Mouse (Mus musculus) layer of hippocampus, adult 11-12 months (tissue): Measurements from ENCODE around the gene Mrps5.
A peak's percentile ranks its signal among the peaks of the same experiment; 100 is the strongest.

ENCODE experiments used
- DNase-seq: peaks from one replicate; pipeline ENCODE4 v3.0.0; 2022; ENCODE audit warnings: low spot score

Mrps5 gene

DNA sequence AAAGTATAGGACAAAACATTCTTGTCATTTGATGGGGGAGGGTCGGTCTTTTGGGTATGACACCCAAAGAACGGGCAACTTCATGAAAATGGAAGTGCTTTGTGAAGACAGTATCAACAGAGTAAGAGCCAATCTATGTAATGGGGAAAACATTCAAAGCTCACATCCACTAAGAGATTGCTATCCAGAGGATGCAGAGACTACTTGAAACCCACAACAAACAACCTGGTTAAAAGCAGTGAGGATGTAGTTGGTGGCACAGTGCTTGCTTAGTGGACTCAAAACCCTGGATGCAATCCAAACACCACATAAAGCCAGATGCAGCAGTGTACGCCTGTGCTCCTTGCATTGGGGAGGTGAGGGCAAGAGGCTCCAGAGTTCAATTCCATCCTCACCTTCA, 32.3 kb downstream of the Mrps5 start:
- DNase-seq = no peak

DNA sequence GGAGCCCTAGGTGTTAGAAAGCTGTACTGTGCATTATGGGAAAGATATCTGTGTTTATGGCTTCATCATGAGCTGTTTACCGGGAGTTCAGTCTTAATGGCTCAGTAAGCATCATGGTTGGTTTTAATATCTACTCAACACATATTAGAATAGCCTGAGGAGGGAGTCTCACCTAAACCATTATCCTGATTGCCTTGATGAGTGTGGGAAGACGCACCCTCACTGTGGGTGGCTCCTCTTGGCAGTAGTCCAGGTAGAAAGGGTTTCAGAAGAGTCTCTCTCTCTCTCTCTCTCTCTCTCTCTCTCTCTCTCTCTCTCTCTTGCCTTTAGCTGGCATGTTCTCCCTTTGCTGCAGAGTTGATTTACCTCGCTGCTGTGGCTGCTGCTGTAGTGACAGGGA, 35.0 kb downstream of the Mrps5 start:
- DNase-seq = no peak

DNA sequence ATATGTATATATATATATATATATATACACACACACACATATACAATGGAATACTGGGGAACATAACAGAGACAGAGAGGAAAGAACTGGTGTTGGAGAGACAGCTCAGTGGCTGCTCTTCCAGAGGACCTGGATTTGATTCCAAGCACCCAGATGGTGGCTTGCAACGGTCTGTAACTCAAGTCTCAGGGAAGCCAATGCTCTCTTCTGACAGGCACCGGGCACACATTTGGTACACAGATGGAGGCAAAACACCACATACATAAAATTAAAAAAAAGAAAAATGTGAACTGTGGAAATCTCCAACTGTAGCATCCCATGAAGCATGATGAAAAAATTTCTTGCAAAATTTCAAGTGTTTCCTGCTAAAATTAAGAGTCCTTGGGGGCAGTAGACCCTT, 37.8 kb downstream of the Mrps5 start:
- no peak for DNase-seq

DNA sequence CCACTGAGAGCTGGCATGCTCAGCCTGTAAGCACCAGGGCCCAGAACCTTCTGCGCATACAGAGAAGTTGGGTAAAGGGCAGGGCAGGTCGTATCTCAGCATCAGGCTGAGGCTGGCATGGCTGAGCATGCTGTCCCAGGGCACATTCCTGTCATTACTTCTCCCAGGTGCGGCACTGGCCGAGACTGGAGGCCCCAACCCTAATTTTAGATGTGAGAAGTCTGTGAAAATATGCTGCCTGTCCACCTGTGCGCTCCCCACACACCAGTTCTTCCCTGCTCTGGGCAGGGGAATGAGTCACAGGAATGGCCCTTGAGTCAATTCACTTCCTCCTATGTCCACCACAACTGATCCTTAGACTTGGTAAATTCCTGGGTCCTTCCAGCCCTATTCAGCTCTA, 38.6 kb downstream of the Mrps5 start:
- no peak for DNase-seq

DNA sequence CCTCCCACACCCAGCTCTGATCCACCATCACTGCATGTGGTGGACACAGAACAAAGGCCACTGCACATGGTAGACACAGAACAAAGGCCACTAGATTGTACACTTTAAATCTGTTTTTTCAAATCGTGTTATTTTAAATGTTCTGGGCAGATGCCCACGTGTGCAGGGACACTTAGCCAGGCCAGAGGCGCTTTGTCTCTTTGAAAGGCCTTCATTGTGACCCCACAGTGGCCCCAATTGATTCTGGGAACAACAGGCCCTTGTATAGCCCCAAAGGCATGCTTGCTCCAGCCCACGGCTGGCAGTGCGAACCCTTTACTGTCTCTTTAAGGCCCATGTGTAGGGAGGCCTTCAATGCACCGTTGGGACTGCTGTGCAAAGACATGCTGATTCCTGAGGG, 40.3 kb downstream of the Mrps5 start:
- DNase-seq = peak; percentile 76

DNA sequence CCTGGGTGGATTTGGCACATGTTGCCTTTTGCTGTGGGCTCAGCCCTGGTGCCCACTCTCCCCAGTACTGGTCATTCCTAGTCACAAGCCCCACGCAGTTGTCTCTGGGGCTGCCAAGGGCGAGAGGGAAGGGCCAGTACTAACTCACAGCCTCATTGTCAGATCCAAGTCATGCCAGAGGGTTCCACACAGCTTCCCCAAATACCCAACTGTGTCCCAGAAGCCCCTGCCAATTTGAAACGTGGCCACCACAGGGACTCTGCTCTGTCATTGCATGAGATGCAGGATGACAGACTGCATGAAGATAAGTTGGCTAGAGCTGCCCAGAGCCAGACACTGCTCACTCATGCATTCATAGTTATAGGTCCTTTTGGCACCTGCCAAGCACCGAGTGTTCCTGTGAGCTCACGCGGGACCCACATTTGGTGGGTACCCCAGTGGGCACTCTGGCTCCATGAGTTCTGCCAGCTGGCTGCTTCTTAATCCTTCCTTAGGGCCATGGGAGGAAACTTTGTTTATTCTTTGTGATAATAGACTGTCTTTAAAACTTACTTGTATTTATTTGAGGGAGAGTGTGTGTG, 41.1 kb downstream of the Mrps5 start:
- peak; percentile 47 for DNase-seq

DNA sequence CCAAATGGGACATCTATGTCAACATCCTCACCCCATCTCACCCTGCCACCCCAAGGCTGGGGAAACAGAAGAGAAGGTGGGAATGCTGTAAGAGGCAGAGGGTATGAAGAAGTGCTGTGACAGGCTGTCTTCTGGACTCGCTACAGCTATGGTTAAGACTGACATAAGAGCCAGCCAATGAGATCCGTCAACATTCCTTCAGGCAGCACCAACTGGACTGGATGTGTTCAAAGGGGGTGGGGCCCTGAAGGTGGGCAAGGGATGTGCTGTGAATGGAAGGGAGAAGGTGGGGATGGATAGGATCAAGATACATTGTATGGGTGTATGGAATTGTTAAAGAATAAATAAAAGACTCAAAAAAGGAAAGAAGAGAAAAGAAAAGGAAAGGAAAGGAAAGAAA, 45.6 kb downstream of the Mrps5 start:
- no peak for DNase-seq

DNA sequence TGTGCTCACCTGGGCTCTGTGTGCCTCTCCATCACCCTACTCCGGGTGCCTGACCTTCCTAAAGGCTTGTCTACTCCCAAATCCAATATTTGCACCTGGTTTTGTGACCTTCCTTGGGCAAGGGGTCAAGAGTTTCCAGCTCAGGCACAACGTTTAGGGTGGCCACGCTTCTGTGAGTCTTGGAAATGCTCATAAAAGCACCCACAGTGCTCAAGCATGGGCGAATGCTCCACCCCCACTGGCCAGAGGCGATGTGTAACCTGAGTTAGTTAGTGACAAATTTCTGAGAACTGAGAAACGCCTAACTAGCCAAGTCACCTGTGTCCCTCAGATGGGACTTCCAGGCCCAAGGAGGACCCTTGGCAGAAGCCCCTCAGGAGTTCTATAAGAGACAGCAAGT, 48.6 kb downstream of the Mrps5 start:
- no peak for DNase-seq

DNA sequence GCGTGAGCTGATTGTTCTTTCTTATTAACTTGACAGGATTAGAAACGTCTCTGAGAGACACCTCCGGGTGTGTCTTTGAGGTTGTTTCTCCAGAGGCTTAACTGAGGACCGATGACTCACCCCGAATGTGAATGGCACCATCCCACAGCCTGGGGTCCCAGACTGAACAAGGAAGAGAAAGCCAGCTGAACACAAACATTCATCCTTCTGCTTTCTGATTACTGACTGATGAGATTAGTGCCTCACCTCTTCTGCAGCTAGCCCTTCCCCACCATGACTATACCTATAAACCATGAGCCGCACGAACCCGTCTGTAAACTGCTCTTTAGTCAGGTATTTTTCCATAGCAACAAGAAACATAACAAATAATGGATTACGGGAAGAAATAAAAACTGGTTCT, 52.0 kb downstream of the Mrps5 start:
- no peak for DNase-seq

DNA sequence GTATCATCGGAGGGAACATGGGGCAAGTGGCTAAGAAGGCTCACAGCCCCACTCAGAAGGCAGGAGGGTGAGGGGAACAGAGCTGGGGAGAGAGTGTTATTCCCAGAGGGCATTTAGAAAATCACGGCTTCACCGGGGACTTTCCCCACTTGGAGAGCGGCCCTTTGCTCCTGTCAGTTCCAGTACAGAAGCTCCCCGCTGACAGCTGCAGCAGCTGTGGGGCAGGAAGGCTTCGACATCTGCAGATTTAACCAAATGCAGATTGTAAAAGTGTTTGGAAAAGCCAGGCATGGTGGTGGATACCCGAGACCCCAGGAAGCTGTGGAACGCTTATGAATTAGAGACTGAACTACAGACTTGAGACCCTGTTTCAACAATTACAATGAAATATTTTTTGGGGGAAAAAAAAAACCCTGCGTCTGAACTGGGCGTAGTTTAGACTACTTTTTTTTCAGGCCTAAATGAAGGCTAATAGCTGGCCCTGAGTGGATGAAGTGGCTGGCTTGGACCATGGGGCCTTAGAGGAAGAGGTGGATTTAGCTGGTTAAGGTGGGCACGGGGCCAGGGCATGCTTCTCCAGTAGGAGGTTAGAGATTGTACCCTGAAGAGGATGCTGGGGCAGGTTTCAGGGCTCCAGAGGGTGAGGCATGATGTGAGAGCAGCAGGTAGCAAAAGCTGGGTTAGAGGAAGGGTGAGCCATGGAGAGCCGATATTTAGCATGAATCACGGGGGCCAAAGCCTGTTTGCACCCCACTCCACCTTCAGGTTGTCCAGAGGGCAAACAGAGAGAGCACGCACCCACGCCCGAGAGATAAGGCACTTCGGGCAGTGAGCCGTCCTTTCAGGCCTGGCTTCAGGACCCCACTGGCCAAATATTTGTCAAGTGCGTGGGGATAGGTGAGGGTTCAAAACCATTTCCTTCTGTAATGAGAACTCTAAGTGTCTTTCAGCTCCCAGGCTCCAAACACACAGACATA, 57.0 kb downstream of the Mrps5 start:
- DNase-seq = no peak

DNA sequence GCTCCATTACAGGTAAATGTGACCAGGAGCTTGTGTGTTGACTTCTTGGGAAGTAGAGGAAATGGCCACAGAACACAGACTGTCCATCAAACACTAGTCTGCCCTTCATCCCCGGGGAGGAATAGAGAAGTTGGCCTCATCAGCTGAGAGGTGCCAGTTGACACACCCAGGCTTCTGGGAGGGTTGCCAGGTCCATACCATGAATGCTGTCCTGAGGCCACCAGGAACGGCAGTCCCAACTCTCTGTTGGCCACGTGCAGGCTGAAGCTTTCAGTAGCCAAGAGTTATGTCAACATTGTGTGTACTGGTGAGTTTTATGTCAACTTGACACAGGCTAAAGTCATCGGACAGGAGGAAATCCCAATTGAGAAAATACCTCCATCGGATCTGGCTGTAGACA, 59.9 kb downstream of the Mrps5 start:
- no peak for DNase-seq

DNA sequence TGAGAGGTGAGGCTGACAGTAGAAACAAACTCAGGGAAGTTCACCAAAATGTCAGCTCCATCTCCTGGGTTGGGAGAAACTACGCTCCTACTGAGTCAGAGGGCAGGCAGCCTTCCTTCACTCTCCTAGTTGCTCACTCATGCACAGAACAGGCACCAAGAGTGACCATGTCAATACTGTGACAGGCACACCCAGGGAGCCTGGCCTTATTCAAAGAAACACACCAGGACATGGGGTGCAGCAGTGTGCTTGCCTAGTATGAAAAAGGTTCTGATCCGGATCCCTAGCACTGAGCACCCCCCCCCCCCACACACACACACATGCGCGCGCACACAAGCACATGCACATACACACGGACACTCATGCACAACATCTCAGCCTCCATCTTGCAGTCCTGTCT, 61.1 kb downstream of the Mrps5 start:
- DNase-seq = no peak

DNA sequence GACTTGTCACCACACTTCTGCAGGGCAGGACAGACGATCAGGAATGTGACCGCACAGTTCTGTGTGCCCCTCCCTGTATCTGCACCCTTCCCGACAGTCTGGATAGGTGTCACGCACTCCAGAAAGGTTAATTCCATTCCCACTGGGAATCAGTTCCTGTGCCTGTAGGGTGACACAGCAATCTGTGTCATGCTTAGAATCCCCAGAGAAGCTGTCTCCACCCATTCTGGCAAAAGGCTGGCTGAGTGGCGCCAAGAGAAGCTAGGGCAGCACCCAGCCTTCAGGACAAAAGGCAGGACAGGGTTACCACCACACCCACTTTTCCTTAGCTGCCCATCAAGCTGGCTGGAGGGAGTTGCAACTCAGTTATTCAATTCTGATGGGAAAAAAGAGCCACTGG, 62.9 kb downstream of the Mrps5 start:
- no peak for DNase-seq

DNA sequence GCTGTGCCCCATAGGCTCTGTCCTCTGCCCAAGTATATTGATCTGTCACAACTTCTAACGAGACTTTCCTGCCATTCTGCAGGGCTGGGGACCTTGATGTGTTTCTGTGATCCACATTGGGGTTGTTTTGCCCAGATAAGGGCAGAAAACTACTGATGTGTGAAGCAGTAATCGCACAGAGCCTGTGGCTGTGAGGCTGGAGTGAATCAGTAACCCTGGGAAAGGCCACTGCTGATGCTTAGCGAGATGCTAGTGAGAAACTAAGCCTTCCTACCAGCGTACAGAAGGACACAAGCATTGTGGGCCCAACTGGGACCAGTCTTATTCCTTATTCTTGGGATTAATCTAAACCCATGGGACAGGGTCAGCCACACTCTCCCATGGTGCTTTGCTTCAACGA, 64.6 kb downstream of the Mrps5 start:
- no peak for DNase-seq

DNA sequence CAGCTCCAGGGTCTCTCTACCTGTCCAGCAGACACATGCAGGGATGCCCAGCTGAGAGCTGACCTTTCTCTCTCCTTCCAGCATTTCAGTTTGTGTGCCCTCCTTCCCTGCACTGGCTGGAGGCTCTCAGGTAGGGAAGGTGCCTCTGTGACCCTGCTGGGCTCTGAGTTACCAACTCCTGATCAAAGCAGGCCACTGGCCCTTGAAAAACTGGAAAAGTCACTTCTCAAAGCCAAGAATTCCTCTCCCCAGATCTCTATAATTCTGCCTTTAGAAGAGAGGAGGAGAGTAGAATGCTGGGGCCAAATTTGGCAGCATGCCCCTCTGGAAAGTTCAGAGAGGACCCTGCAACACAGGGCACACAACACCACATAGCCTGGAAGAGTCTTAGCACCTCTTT, 65.3 kb downstream of the Mrps5 start:
- DNase-seq = no peak

DNA sequence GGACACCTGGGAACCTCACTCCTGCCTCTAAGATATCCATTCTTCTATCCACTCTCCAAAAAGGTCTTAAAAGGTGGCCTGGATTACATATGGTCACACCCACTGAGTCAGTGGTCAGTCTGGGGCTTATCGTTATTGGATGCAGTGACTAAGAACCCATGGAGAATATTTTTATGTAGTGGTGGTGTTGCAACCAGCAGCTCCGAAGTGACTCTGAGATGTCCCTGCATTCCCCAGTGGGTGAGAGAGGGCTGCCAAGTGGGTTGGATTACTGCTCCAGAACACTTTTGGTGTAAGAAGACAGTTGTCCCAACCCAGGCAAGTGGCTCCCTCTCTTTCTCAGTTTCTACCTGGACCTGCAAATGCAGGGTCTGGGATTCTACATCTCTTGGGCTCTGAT, 65.8 kb downstream of the Mrps5 start:
- DNase-seq = no peak

DNA sequence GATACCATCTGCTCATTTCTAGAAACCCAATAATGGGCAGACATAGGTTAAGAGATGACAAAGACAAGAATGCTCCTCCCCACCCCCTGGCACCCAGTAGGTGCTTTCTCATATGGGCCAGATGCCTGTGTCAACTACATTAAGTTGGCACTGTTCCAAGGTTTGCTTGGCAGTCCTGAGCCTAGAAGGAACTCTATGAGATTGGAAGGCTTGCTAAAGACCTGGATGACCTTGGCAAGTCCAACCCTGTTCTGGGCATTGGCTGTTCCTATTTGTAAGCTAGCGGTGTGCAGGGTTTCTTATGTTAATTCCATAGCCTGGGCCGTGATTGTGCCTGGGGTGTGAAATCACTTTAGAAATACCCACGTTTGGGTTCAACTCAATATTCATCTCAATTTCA, 67.8 kb downstream of the Mrps5 start:
- no peak for DNase-seq

DNA sequence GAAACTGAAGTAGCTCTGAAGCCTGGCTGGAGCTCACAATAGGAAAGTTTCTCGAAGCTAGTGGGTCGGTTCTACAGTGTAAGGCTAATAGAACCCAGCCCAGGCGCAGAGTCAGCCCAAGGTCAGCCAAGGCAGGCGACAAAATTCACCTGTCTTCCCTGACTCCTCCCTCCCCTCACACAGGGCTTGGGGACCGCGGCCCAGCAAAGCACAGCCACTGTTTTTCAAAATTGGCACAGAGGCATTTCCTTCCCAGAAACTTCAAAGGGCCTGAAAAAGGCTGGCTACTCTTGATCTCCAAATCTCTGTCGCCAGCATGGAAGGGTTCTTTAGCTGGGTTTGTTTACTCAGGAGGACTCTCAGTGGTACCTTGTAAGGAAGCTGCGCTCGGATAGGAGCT, 68.4 kb downstream of the Mrps5 start:
- DNase-seq = no peak

DNA sequence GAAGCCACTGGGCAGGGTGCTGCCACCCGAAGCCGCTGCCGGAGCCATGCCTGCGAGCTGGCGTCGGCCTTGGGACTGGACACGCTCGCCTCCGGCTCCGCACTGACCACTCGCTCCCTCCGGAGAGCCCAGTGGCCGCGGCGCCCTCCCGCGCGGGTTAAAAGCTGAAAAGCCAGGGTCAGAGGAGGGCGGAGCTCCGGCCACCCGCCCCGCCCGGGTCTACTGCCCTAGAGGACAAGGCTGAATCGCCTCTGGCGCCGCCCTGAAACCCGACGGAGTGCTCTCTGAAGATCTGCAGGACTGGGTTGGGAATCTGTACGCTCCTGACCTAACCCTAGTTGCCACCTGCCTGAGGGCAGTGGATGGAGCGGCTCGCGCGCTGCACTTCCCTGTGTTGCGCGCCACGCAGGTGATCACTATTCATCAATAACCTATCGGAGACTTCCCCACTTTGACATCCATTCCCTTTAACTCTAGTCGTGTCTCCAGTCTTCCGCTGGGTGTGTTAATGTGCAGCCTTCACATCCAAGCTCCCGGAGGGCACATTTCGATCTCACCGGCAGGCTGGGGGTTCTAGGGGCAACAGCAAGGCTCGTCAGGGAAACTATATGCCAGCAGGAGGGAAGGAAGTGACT, 69.2 kb downstream of the Mrps5 start, which contains the start of gene Mal:
Gene Mal (minus strand): TSS at position 610 of the 635 bp plus-strand sequence.
- DNase-seq = peak; percentile 58
